ENCODE assay signal across 9 mouse cellular contexts in genomic region chr1:20311485-20311884, GRCm38 (mm10).
DNase-seq lines count a peak whose midpoint lies in the region; ATAC-seq and TF ChIP-seq lines count a peak whose summit lies in the region.
"Had no signal": no experiment of that assay in that cellular context is flagged by ENCODE, and none has a peak within 500 bp of the region (broad histone marks: within the 10 kb centered on the region; RNA-seq: fewer than 3 reads in every experiment).

No protein-coding gene starts in this region.

- TF ChIP-seq POLR2A in heart, adult 2 months (IDR thresholded peaks at IDR 0.05; ENCODE audit: insufficient read depth, low read depth, low read length), result no peak
- TF ChIP-seq POLR2A in MEL (IDR thresholded peaks at IDR 0.05; ENCODE audit: control insufficient read depth in 1 of 2, insufficient read depth in 1 of 2, low read depth in 1 of 2, low read length in 2 of 2, poor library complexity in 1 of 2), result no peak

- H3K9ac ChIP-seq in heart, adult 2 months (ENCODE audit: low read depth, low read length), result no peak overlapping the region
- H3K9ac ChIP-seq in MEL (ENCODE audit: control insufficient read depth, low read depth, low read length, poor library complexity, severe bottlenecking), result no peak overlapping the region
- no peak overlapping the region for H3K9ac ChIP-seq in hindbrain, embryonic 12.5 days
- H3K9ac ChIP-seq in midbrain, embryonic 12.5 days (replicated peaks), result no peak overlapping the region
- H3K9ac ChIP-seq: lung, embryonic 15.5 days had no signal

- no peak for TF ChIP-seq EP300 in heart, adult 2 months (IDR thresholded peaks at IDR 0.05; ENCODE audit: insufficient read depth, low read depth, low read length)
- TF ChIP-seq EP300 in MEL (IDR thresholded peaks at IDR 0.05; ENCODE audit: low read depth in 1 of 2, low read length in 2 of 2), result no peak

- no peak for DNase-seq in heart, adult 2 months
- DNase-seq in heart, adult 11 months, result no peak
- peak; percentile 43 for DNase-seq in MEL (ENCODE audit: low read depth, low spot score)
- DNase-seq in layer of hippocampus, postnatal 25 days (ENCODE audit: extremely low spot score in 1 of 2, low spot score in 1 of 2), result peak; percentile 17 to 72

- no peaks in the 10 kb centered on the region for H3K36me3 ChIP-seq in heart, adult 2 months (ENCODE audit: control insufficient read depth, insufficient read depth, low read length)
- no peaks in the 10 kb centered on the region for H3K36me3 ChIP-seq in MEL (ENCODE audit: control insufficient read depth in 1 of 2, insufficient read depth in 2 of 2, low read length in 2 of 2)
- H3K36me3 ChIP-seq in hindbrain, embryonic 12.5 days, result no peaks in the 10 kb centered on the region
- H3K36me3 ChIP-seq in midbrain, embryonic 12.5 days, result no peaks in the 10 kb centered on the region
- H3K36me3 ChIP-seq: lung, embryonic 15.5 days had no signal

- intact Hi-C loops in heart, adult 2 months (cut with DNase I), result loop anchor here (5.0 kb wide), 1 partner anchor 201 kb away; no protein-coding TSS in a partner anchor

- no peaks in the 10 kb centered on the region for H3K4me1 ChIP-seq in heart, adult 2 months (ENCODE audit: control insufficient read depth, insufficient read depth, low read length)
- no peaks in the 10 kb centered on the region for H3K4me1 ChIP-seq in MEL (ENCODE audit: control insufficient read depth in 1 of 2, insufficient read depth in 2 of 2, low read length in 2 of 2)
- H3K4me1 ChIP-seq in hindbrain, embryonic 12.5 days, result no peaks in the 10 kb centered on the region
- no peaks in the 10 kb centered on the region for H3K4me1 ChIP-seq in midbrain, embryonic 12.5 days
- H3K4me1 ChIP-seq: lung, embryonic 15.5 days had no signal

- no peaks in the 10 kb centered on the region for H3K9me3 ChIP-seq in MEL (replicated peaks; ENCODE audit: insufficient read depth, low read length)
- H3K9me3 ChIP-seq in hindbrain, embryonic 12.5 days (replicated peaks), result no peaks in the 10 kb centered on the region
- no peaks in the 10 kb centered on the region for H3K9me3 ChIP-seq in midbrain, embryonic 12.5 days
- H3K9me3 ChIP-seq: lung, embryonic 15.5 days had no signal

- H3K4me2 ChIP-seq in hindbrain, embryonic 12.5 days (replicated peaks), result no peak overlapping the region
- H3K4me2 ChIP-seq in midbrain, embryonic 12.5 days (replicated peaks), result no peak overlapping the region
- H3K4me2 ChIP-seq: lung, embryonic 15.5 days had no signal

- no peak overlapping the region for H3K4me3 ChIP-seq in heart, adult 2 months
- H3K4me3 ChIP-seq in MEL (ENCODE audit: control insufficient read depth in 1 of 2, insufficient read depth in 1 of 2, low read depth in 2 of 2, low read length in 2 of 2), result no peak overlapping the region
- H3K4me3 ChIP-seq in hindbrain, embryonic 12.5 days, result no peak overlapping the region
- no peak overlapping the region for H3K4me3 ChIP-seq in midbrain, embryonic 12.5 days
- H3K4me3 ChIP-seq: lung, embryonic 15.5 days had no signal

- H3K79me2 ChIP-seq in heart, adult 2 months (replicated peaks; ENCODE audit: control insufficient read depth, insufficient read depth, low read length), result no peaks in the 10 kb centered on the region
- H3K79me2 ChIP-seq in MEL (ENCODE audit: control insufficient read depth, insufficient read depth, low read length, poor library complexity), result no peaks in the 10 kb centered on the region

- TF ChIP-seq RAD21 in MEL (IDR thresholded peaks at IDR 0.05; ENCODE audit: low read depth, low read length), result peak; percentile 38

- TF ChIP-seq CTCF in heart, adult 2 months (IDR thresholded peaks at IDR 0.05), result peak; percentile 76
- TF ChIP-seq CTCF in MEL (IDR thresholded peaks at IDR 0.05 in 2 of 3, conservative IDR thresholded peaks at IDR 0.05 in 1 of 3; ENCODE audit: control insufficient read depth in 1 of 3, insufficient read depth in 1 of 3, low read depth in 2 of 3, low read length in 3 of 3, poor library complexity in 1 of 3, severe bottlenecking in 1 of 3), result peak; percentile 16 to 52 (median 25); a peak in 5 of 6 replicates

- H3K27me3 ChIP-seq in heart, adult 2 months (ENCODE audit: control insufficient read depth, insufficient read depth, low read length), result no peaks in the 10 kb centered on the region
- H3K27me3 ChIP-seq in MEL (ENCODE audit: control insufficient read depth in 1 of 2, insufficient read depth in 2 of 2, low read length in 2 of 2), result no peaks in the 10 kb centered on the region
- H3K27me3 ChIP-seq in hindbrain, embryonic 12.5 days, result peaks cover 32% of the 10 kb centered on the region
- H3K27me3 ChIP-seq in midbrain, embryonic 12.5 days, result peaks cover 33% of the 10 kb centered on the region
- H3K27me3 ChIP-seq: lung, embryonic 15.5 days had no signal

- 2% methylated on average over 2 of the region's 2 CpGs for WGBS in heart, adult 2 months
- 6% methylated on average over 2 of the region's 2 CpGs for WGBS in hindbrain, embryonic 12.5 days
- WGBS in midbrain, embryonic 12.5 days, result 5% methylated on average over 2 of the region's 2 CpGs

- 0 out of 2 replicates have a peak, but pooled peaks have one; percentile 60 for ATAC-seq in common myeloid progenitor, adult 5-6 weeks (replicated peaks; ENCODE audit: low read depth, poor library complexity, severe bottlenecking)
- peak; percentile 64; the same call in 1 of the 2 replicates for ATAC-seq in hindbrain, embryonic 12.5 days (ENCODE audit: low FRiP score)
- peak; percentile 73 for ATAC-seq in midbrain, embryonic 12.5 days (ENCODE audit: low FRiP score, low read depth)
- ATAC-seq in activated CD4-positive, CD25-positive, alpha-beta regulatory T cell, adult 4 months, result no peak

- no peak overlapping the region for H3K27ac ChIP-seq in heart, adult 2 months
- H3K27ac ChIP-seq in MEL (ENCODE audit: control insufficient read depth, low read depth, low read length), result no peak overlapping the region
- no peak overlapping the region for H3K27ac ChIP-seq in hindbrain, embryonic 12.5 days
- no peak overlapping the region for H3K27ac ChIP-seq in midbrain, embryonic 12.5 days (replicated peaks)
- H3K27ac ChIP-seq: lung, embryonic 15.5 days had no signal

TF ChIP-seq in MEL, 35 proteins besides CTCF, POLR2A, EP300 and RAD21:
- TF ChIP-seq GATA1 (IDR thresholded peaks at IDR 0.05; ENCODE audit: low read depth, low read length) (no peak), ZC3H11A (IDR thresholded peaks at IDR 0.05; ENCODE audit: low read depth, low read length) (0 out of 2 replicates have a peak, but pooled peaks have one; percentile 10), SMC3 (IDR thresholded peaks at IDR 0.05; ENCODE audit: low read depth, low read length) (peak; percentile 52)

Comparison
In these comparisons a context has a peak if more than half of its experiments do, and no peak if none do; other contexts are left out.
1. DNase-seq: peak in MEL (single experiment) and layer of hippocampus, postnatal 25 days (2 of 2); none in heart, adult 2 months (0 of 2) and heart, adult 11 months (single experiment).